Mouse (Mus musculus) neural tube, embryonic 15.5 days (tissue): Measurements from ENCODE around the gene Gm21820. TPM values are rescaled to one million over a fixed set of nuclear protein-coding genes. Genes with fewer than 3 reads are reported as not detected.
"Not testable (repeated sequence)": the region's sequence is repeated elsewhere in the genome, so short reads cannot be mapped to it uniquely, and the experiment has no call there.

Experiments used
- ATAC-seq: fragments of 200-750 bp; cut with Nextera tagmentation; 2 replicates; pipeline ENCODE4 v1.8.0; 2017; ENCODE audit warnings: mild to moderate bottlenecking, moderate TSS enrichment, moderate library complexity; ENCODE audit not compliant: low FRiP score
- H3K27ac ChIP-seq: fragments of 300-500 bp; sonication (generic); replicated peaks from 2 replicates; pipeline ENCODE4 v1.5.1; 2015; ENCODE audit warnings: mild to moderate bottlenecking, inconsistent platforms
- H3K27me3 ChIP-seq: fragments of 300-500 bp; sonication (generic); replicated peaks from 2 replicates; pipeline ENCODE4 v1.6.1; 2015; ENCODE audit warnings: inconsistent platforms
- H3K36me3 ChIP-seq: fragments of 300-500 bp; sonication (generic); 2 replicates; pipeline ENCODE4 v1.6.1; 2015; ENCODE audit warnings: inconsistent platforms
- H3K4me1 ChIP-seq: fragments of 300-500 bp; sonication (generic); 2 replicates; pipeline ENCODE4 v1.6.1; 2015; ENCODE audit warnings: inconsistent platforms
- H3K4me2 ChIP-seq: fragments of 300-500 bp; sonication (generic); 2 replicates; pipeline ENCODE4 v1.6.1; 2015; ENCODE audit warnings: inconsistent platforms, mild to moderate bottlenecking, moderate library complexity
- H3K4me3 ChIP-seq: fragments of 300-500 bp; sonication (generic); replicated peaks from 2 replicates; pipeline ENCODE4 v1.5.1; 2015; ENCODE audit warnings: mild to moderate bottlenecking, inconsistent platforms
- H3K9ac ChIP-seq: fragments of 300-500 bp; sonication (generic); replicated peaks from 2 replicates; pipeline ENCODE4 v1.6.1; 2015; ENCODE audit warnings: mild to moderate bottlenecking, inconsistent platforms
- H3K9me3 ChIP-seq: fragments of 300-500 bp; sonication (generic); replicated peaks from 2 replicates; pipeline ENCODE4 v1.6.1; 2016; ENCODE audit warnings: inconsistent platforms
- WGBS: fragments of 180-500 bp; shearing (Covaris S2); methylation state at CpG from one replicate; pipeline ENCODE4 v1.1.7; 2015; ENCODE audit warnings: mixed read lengths; 5-methylcytosine and 5-hydroxymethylcytosine counted together
- polyA plus RNA-seq: library from polyadenylated mRNA; unstranded; fragments of >200 nt; fragmentation: Nextera tagmentation; extraction: Ambion mirVana; gene quantifications from 2 replicates; pipeline ENCODE4 v1.2.1, GENCODE M21; 2015

Gene Gm21820
- not detected in 2 replicates for polyA plus RNA-seq

GRCm38 (mm10) chrY:5249341-5249740 lies at the start of gene Gm21820:
Gene Gm21820 (minus strand): TSS chrY:5249441.
- ATAC-seq, H3K4me2 ChIP-seq, H3K36me3 ChIP-seq, H3K4me1 ChIP-seq, H3K4me3 ChIP-seq, H3K27me3 ChIP-seq, H3K27ac ChIP-seq, H3K9ac ChIP-seq, H3K9me3 ChIP-seq: not testable (repeated sequence)
- 75% methylated on average over 1 of the region's 1 CpGs for WGBS

Other genes starting within 250 kb of the Gm21820 start
- gene Gm20918, start 205.5 kb downstream of the Gm21820 start, polyA plus RNA-seq, result not detected in 2 replicates